Mouse (Mus musculus) thymus, postnatal 0 days (tissue): Measurements from ENCODE around the gene Pomgnt1. TPM values are rescaled to one million over a fixed set of nuclear protein-coding genes. Genes with fewer than 3 reads are reported as not detected.

Source experiments
- DNase-seq: peaks from one replicate; pipeline ENCODE4 v3.0.0-alpha.2; 2015; ENCODE audit warnings: low spot score
- polyA plus RNA-seq: library from polyadenylated mRNA; unstranded; fragments of >200 nt; fragmentation: Nextera tagmentation; extraction: Ambion mirVana; gene quantifications from 2 replicates; pipeline ENCODE4 v1.2.1, GENCODE M21; 2015

The Pomgnt1 gene
- polyA plus RNA-seq, 1 experiment from 2014 or later, result 30.5 TPM

DNA sequence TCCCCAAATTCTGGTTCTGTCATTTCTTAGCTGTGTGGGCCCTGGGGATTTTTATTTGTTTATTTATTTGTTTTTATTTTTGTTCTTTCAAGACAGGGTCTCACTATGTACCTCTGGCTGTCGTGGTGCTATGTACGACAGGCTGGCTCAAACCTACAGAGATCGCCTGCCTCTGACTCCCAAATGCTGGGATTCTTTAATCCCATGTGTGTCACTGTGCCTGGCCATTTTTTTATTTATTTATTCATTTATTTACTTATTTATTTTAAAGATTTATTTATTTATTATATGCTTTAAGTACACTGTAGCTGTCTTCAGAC lies 45.7 kb downstream of the Pomgnt1 start:
- no peak for DNase-seq

DNA sequence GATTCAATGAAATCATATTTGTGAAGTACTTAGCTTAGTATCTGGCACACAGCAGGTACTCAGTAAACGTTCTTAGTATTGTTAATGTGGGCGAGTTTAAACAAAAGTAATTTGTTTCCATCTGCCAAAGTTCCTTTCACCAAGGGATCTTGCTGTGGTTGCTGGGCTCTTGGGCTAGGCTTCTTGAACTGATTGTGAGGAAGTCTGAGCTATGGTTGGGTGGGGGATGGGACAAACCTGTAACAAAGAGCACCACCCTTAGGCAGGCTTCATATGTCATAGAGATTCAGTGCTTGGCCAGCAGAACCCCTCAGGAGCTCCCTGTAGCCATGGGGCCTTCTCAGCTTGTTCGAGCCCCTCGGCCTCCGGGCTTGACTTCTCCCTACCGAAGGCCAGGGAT lies 49.4 kb downstream of the Pomgnt1 start, which contains the start of the genes 1700042G07Rik and Gm49337:
Gene 1700042G07Rik (plus strand): TSS at position 301 of the 400 bp plus-strand sequence.
Gene Gm49337 (plus strand): TSS at position 313 of the 400 bp plus-strand sequence.
- DNase-seq, result no peak

DNA sequence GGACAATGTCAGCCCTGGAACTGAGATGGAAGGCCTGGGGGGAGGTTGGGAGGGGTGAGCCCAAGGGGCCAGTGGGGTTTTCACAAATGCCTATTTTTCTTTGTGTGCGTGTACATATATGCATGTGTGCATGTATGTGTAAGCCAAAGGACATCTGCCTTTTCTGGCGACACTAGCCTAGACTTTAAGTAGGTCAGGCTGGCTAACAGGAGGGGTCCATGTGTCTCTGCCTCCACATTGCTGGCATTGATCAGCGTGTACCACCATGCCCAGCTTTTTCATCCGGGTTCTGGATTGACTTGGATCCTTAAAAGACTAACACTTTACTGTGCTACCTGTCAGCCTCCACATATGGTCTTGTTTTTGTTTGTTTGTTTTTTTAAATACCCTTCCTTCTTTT lies 50.1 kb downstream of the Pomgnt1 start:
- DNase-seq, result no peak

DNA sequence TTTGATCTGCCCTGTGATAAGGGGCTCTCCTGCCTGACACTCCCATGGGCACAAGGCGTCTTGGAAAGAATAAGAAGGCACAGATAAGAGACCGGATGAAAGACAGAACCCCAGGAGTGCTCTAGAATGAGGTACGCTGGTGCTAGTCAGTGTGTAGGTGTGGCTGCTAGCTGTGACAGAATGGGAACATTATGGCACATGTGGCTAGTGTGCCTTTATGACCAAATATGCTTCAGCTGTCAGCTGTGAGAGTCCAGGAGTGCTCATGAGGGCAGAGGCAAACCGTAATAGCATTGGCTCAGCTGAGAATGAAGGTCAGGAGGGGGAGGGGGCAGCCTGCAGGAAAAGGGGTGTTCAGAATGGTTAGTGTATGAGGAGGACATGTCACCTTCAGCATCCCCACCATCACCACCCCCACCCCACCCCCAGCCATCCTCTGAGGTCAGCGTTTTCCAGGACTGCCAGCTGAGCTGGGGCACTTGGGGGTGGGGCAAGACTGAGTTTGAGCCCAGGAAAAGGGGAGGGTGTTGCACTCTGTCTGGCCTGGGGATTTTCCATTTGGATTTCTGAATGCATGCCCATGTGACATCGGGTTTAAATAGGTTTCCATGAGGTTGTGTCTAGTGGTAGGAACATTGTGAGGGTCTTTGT lies 51.0 kb downstream of the Pomgnt1 start:
- no peak for DNase-seq

DNA sequence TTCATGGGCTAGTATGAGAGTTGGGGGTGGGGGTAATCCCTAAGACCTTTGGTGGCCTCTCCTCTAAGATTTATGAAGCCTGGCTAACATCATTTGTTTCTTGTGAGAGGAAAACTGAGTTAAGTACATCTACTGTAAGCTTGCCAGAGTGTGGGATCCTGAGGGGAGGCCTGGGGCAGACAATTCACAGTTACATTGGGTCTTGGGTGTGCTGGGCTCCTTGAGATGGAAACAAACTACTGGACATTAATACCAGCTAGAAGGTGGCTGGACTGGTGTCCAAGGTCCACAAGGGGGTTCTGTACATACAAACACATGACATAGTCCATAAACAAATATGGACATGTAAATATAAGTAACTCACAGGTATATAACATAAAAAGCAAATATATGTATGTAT lies 51.5 kb downstream of the Pomgnt1 start:
- no peak for DNase-seq

DNA sequence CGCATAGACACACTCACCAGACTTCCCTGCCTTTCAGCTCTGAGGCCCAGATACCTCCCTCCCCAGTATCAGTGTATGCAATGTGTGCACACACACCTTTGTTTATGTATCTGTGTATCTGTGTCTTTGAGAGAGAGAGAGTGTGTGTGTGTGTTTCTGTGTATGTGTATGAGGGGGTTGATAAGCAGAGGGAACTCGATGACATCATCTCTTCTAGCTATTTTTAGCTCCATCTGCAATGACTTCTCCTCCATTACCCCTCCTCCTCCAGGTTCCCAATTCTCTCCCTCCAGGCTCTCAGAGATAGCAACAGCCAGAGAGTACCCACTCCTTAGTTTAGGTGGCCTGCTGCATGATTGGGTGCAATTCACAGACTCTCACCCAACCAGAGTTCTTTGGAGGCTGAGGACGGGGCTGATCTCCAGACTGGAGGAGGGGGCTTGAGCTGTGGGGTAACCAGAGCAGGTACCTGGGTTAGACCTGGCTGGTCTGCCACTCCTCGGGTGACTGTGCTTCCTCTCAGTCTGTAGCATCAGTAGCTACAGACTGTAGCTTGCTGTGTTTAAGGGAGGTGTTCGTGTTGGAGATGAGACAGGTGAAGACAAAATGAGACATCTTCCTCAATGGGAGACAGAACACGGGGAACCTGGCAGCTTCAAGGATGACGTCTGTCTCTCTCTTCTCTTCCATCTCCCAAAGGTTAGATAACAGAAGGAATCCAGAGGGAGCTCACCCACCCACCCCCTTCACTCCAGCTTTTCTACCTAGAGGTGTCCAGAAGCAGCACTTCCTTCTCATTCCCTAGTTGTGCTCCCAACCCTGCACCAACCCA lies 52.3 kb downstream of the Pomgnt1 start:
- no peak for DNase-seq

DNA sequence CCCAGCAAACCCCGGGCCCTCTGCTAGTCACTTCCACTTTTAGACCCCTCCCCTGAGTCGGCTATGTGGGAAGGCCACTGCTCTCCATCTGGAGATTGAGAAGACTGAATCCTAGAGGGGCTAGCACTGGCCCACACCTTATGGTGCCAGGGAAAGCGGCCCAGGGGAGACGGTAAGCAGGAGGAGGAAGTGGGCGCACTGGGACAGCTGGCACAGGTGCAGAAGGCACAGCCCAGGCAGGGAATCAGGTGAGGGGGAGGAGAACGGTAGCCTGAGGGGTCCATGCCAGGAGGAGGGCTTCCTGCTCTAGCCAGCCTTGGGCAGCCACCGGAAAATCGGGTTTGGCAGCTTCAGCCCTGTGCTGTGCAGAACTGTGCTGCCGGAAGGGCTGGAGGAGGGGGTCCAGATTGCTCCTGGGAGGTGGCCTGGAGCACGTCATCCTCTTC lies 52.9 kb downstream of the Pomgnt1 start:
- peak; percentile 60 for DNase-seq

DNA sequence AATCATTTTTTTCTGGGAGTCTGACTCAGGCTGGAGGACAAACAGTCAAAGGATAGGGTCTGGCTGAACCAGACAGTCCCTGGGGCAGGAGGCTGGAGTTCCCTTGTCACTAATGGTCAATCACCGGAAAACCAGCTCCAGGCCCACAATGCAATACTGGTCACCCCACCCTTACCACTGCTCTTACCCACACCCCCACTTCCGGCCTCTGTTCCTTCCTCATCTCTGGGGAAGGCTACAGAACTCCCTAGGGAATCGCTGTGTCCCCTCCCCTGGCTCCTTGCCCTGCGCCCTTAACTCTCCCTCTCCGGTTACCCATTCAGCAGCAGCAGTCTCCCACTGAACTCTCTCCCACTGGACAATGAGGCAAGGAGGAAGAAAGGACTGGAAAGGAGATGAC lies 53.5 kb downstream of the Pomgnt1 start:
- DNase-seq, result no peak

DNA sequence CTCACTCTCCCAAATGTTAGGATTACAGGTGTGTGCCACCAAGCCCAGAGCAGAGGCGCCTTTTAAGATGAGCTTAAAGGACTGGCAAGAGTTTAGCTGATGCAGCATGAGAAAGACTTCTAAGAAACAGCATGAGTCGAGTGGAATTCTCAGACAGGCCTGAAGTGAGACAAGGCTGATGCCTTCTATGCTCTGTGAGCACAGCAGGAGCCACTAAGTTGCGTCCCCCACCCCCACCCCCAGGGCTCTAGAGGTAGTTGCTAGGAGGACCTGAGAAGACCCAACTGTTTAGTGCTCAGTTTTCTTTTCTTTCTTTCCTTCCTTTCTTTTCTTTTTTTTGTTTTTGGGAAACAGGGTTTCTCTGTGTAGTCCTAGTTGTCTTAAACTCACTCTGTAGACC lies 58.4 kb downstream of the Pomgnt1 start:
- no peak for DNase-seq

DNA sequence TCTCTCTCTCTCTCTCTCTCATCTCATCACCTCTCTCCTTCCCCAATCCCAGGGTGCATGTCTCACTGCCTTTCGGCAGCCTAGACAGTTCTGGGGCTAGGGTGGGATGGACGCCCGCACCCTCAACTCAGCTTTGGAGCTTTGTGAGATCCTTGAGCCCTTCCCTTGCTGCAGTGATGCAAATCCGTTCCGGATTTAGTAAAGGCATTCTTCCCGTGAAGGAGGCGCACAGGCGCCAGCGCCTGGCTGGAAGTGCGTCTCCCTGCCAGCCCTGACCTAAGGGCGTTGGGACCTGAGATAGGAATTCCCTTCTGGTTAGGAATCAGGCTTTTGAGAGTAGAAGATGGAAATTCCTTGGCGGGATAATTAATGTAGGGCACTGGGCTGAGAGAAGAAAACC lies 59.1 kb downstream of the Pomgnt1 start:
- DNase-seq, result no peak

DNA sequence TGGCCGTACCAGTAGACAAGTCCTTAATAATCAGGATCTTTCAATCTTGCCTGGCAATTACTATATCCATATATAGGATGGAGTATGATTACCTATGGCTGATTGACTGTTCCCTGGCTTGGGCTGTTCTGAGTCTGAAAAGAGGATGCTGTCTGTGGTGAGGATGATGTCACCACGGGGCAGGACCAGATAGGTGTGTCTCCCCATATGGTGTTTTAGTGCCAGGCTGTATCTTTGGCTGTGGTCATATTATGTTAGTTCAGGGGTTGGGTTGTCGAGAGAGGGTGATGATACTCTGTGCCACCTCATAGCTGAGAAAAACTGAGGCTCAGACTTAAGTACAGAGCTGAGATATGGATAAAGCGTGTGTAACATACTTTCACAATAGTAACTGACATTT lies 61.4 kb downstream of the Pomgnt1 start:
- DNase-seq, result no peak

DNA sequence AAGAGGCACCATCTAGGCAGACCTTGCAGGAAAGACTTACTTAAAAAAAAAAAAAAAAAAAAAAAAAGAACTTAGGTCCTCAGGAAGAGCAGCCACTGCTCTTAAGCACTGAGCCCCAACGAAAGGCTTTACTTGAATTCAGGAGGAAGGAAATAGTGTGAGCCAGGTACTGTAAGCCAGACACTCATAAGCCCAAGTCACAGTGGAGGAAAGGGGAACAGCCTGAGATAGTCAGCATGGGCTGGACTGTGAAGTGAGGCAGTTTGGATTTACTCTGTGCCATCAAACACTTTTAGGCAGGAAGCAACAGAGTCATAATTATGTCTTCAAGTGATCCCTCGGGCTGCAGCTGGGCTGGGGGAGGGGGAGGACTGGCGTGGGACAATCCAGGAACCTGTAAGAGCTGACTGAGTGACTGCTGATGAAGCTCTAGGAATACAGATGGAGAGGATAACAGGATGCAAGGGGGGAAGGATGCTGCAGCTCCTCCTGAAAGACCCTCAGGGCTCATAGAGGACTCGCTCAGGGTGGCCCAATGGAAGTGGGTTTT lies 68.7 kb downstream of the Pomgnt1 start:
- DNase-seq, result no peak

DNA sequence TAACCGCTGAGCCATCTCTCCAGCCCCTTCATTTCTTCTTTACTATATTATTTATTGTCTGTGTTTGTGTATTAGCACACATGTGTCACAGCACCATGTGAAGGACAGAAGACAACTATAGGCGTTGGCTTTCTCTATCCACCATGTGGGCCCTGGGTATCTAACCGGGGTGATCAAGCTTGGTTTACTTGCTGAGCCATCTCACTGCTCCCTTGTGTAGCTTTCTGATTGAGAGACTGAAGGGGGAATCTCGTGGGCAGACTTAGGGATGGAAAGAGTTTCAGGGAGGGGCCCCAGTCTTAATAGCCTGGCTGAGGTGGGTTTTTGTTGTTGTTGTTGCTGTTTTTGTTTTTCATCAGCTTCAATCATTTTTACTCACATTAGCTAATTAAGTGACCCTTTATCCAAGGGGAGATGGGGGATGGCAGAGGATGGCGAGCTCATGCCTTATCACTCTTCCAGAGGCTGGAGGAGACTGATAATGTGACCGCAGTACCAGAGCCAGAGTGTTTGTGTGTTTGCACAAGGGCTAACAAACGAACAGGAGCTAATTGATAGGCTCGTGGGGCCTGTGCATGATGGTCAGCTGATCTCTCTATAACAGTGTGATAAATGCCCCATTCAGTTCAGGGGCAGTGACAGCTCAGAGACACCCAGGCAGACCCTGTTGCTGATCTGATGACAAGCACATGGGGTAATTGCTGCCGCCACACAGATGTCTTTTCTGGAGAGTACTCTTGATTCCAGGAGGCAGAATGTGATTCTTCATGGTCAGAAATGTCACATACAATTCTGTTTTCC lies 70.1 kb downstream of the Pomgnt1 start:
- no peak for DNase-seq

DNA sequence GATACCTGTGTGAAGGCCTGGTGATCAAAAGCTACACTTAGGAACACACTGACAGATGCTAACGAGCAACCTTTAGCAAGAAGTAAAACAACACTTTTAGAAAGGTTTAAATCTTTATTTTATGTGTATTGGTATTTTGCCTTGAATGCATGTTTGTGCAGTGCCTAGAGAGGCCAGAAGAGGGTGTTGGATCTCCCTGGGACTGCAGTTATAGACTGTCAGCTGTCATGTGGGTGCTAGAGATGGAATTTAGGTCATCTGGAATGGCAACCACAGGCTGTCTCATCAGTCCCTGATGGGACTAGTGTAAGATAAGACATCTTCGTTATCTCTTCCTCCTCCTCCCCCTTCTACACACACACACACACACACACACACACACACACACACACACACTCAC lies 74.8 kb downstream of the Pomgnt1 start:
- DNase-seq, result peak; percentile 23

DNA sequence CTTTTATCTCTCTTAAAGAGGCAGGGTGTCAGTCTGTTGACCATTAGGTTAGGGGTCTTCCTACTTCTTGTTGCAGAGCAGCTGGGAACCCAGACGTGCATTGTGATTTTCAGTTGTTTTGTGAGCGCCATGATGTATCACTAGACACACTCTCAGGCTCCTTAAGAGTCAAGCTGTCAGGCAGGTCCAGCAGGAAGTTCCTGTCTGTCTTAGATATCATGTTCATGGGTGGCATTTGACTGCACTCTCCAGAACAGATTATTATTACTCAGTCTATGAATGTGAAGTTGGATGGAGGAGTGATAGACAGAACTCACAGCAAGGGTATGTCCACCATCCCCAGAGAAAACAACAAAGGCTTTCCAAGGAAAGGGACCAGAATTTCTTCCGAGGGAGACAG lies 80.8 kb downstream of the Pomgnt1 start:
- DNase-seq, result no peak

DNA sequence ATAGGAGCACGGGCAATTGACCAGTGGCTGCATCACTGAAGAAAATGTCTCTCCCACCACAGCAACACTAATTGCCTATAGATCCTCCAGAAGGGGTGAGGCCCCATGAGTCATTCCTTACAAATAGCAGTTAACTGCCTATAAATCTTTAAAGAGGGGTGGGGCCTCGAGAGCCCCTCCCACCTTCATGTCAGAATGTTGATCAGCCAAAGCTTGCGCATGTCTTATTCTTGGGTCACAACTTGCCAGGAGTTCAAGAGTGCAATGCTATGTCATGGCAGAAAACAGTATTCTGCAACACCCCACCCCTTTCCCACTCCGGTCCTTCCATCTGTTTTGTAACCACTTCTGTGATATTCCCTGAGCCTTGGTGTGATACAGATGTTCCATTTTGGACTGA lies 82.9 kb downstream of the Pomgnt1 start:
- DNase-seq, result no peak

DNA sequence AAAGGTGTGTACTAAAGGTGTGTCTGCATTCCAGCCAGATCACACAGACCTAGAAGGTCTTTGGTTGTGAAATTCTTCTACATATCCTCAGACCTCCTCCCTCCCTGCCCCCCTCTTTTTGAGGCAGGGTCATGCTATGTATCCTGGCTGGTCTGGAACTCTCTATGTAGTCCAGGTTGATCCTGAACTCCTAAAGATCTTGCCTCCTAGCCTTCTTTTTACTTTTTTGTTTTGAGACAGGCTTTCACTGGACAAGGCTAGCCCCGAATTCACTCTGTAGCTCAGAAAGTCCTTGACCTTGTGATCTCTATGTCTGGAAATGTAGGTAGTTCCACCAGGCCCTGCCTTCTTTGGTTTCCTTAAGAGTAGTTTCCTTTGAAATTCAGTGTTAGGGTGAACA lies 85.3 kb downstream of the Pomgnt1 start:
- no peak for DNase-seq

Other genes starting within 250 kb of the Pomgnt1 start
- not detected in 2 replicates for gene Kncn, start 239.4 kb upstream of the Pomgnt1 start, polyA plus RNA-seq
- gene 6430628N08Rik, start 233.2 kb upstream of the Pomgnt1 start, polyA plus RNA-seq, result not detected in 2 replicates
- gene Dmbx1, start 183.9 kb upstream of the Pomgnt1 start, polyA plus RNA-seq, result 0.04 and 0.05 TPM in 2 replicates
- 3.9 and 4.7 TPM in 2 replicates for gene Faah, start 105.9 kb upstream of the Pomgnt1 start, polyA plus RNA-seq
- 17.9 and 18.6 TPM in 2 replicates for gene Nsun4, start 70.0 kb upstream of the Pomgnt1 start, polyA plus RNA-seq
- gene Uqcrh, start 48.8 kb upstream of the Pomgnt1 start, polyA plus RNA-seq, result 652 and 689 TPM in 2 replicates
- gene Lrrc41, start 48.6 kb upstream of the Pomgnt1 start, polyA plus RNA-seq, result 41.6 and 42.1 TPM in 2 replicates
- gene Rad54l, start 150 bp upstream of the Pomgnt1 start, polyA plus RNA-seq, result 26.0 and 26.4 TPM in 2 replicates
- gene Lurap1, start 27.5 kb downstream of the Pomgnt1 start, polyA plus RNA-seq, result 0.87 and 1.1 TPM in 2 replicates
- gene Tspan1, start 43.8 kb downstream of the Pomgnt1 start, polyA plus RNA-seq, result 3.2 and 4.1 TPM in 2 replicates
- not detected in 2 replicates for gene 1700042G07Rik, start 49.5 kb downstream of the Pomgnt1 start, polyA plus RNA-seq
- not detected in 2 replicates for gene Gm49337, start 49.5 kb downstream of the Pomgnt1 start, polyA plus RNA-seq
- gene Pik3r3, start 97.8 kb downstream of the Pomgnt1 start, polyA plus RNA-seq, result 4.2 and 4.7 TPM in 2 replicates